Mouse (Mus musculus) testis, adult 2 months (tissue): ENCODE results near the gene Tef. TPM values are rescaled to one million over a fixed set of nuclear protein-coding genes. Genes with fewer than 3 reads are reported as not detected.

Experiments used
- H3K27ac ChIP-seq: fragments of 200-500 bp; 2 replicates; pipeline ENCODE4 v1.5.1; 2012; ENCODE audit warnings: low read depth, low read length; ENCODE audit not compliant: control insufficient read depth, insufficient read depth
- H3K27me3 ChIP-seq: fragments of 200-500 bp; 2 replicates; pipeline ENCODE4 v1.6.1; 2012; ENCODE audit warnings: mild to moderate bottlenecking, low read length, moderate library complexity; ENCODE audit not compliant: control insufficient read depth, insufficient read depth
- H3K36me3 ChIP-seq: fragments of 200-500 bp; 2 replicates; pipeline ENCODE4 v1.6.1; 2012; ENCODE audit warnings: mild to moderate bottlenecking, low read length; ENCODE audit not compliant: control insufficient read depth, insufficient read depth
- H3K4me1 ChIP-seq: fragments of 200-500 bp; 2 replicates; pipeline ENCODE4 v1.6.1; 2012; ENCODE audit warnings: low read length; ENCODE audit not compliant: control insufficient read depth, insufficient read depth
- H3K4me3 ChIP-seq: fragments of 200-500 bp; 2 replicates; pipeline ENCODE4 v1.5.1; 2012; ENCODE audit warnings: low read depth, mild to moderate bottlenecking, low read length, moderate library complexity, mixed read lengths; ENCODE audit not compliant: control insufficient read depth
- CTCF ChIP-seq: fragments of 200-500 bp; IDR thresholded peaks from 2 replicates; pipeline ENCODE4 v1.5.1; 2012; ENCODE audit warnings: low read depth, mild to moderate bottlenecking, inconsistent platforms, low read length, moderate library complexity; ENCODE audit not compliant: control insufficient read depth, insufficient read depth, insufficient replicate concordance
- POLR2A ChIP-seq: fragments of 200-500 bp; IDR thresholded peaks from 2 replicates; pipeline ENCODE4 v1.6.1; 2012; ENCODE audit warnings: low read depth, mild to moderate bottlenecking, inconsistent platforms, low read length, moderate library complexity; ENCODE audit not compliant: control insufficient read depth
- polyA plus RNA-seq: library from polyadenylated mRNA; depleted of rRNA; stranded (reverse); fragments of >200 nt; gene quantifications from 2 replicates; pipeline ENCODE4 v1.2.3, GENCODE M21; 2012

The Tef gene
- polyA plus RNA-seq, 1 experiment = 36.1 TPM

DNA sequence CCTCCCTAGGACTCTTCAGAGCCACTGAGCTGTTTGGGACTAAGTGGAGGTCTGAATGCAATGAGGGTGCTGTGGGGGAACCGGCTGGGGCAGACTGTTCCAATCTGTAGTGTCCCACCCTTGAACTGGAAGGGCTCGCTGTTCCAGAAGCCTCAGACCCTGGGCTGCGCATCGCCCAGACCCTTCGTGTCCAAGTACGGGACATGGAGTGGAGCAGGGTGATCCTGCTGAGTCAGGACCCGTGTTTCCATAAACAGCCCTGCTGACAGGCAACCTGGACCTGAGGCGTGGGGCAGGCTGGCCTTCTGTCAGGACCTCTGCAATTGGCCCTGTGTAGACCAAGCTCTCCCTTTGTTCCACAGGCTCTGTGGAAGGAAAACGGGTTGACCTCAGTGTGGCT is 44.5 kb downstream of the Tef start:
- Histone ChIP-seq H3K36me3 (peaks cover 7% of the 10 kb centered on the region), H3K4me3 (no peak overlapping the region), H3K4me1 (no peaks in the 10 kb centered on the region), H3K27ac (peak overlapping the region; percentile 26; the same call in 1 of the 2 replicates), H3K27me3 (no peaks in the 10 kb centered on the region)
- TF ChIP-seq CTCF = no peak

DNA sequence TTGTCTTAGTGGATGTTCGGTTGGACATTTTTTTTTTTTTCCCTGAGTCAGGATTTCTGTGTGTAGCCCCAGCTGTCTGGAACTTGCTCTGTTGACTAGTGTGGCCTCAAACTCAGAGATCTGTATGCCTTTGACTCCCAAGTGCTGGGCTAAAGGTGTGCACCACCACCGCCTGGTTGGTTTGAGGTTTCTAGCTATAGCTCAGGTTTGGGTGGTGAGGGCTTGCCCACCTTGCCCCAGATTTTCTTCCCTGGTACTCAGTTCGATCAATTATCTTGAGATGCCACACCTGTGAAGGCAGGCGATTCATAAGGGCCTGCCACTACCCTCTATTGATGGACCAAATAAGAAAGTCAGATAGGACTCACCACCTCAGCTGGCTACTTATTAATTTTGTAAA is 44.9 kb downstream of the Tef start:
- H3K4me1 ChIP-seq = no peaks in the 10 kb centered on the region
- H3K4me3 ChIP-seq = no peak overlapping the region
- no peaks in the 10 kb centered on the region for H3K27me3 ChIP-seq
- no peak for TF ChIP-seq POLR2A
- no peak for TF ChIP-seq CTCF
- H3K27ac ChIP-seq = peak overlapping the region; percentile 26; the same call in 1 of the 2 replicates
- peaks cover 7% of the 10 kb centered on the region for H3K36me3 ChIP-seq

DNA sequence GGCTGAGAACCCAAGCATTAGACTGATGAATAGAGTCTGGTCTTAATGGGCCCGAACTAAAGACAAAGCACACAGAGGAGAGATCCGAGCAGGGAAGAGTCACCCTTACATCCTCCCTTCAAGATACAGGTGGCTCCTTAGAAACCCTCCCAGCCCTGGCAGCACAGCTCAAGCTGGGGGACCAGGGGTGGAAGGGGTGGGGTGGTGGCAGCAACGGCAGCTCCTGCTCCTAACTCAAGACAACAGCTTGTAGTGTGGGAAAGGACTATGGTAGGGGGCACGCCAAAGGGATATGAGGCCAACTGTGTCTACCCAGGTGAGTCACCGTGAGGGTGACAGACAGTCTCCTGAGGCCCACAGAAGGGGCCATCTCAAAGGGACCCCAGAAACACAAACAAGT is 45.6 kb downstream of the Tef start:
- no peak for TF ChIP-seq CTCF
- TF ChIP-seq POLR2A = no peak
- no peaks in the 10 kb centered on the region for H3K27me3 ChIP-seq
- peaks cover 7% of the 10 kb centered on the region for H3K36me3 ChIP-seq

DNA sequence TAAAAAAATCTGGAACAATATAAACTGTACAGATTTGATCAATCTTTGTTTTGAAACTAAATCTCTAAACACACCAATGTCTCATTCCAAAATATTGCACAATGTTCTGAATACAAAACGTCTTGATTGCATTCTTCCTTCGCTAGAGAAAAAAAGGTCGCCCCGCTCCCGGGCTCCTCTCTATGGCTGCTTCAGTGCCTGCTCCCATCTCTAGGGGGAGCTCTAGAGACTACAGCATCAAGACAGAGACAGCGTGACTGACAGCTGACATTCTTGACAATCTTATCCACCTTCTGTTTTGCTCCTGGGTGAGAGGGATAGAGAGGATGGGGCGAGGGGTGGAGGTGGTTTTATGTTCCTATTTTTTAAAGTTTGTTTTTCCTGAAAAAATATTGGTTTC is 46.1 kb downstream of the Tef start:
- TF ChIP-seq POLR2A (no peak), CTCF (peak; percentile 27; the same call in 1 of the 2 replicates)
- Histone ChIP-seq H3K4me1 (no peaks in the 10 kb centered on the region), H3K27me3 (no peaks in the 10 kb centered on the region), H3K4me3 (no peak overlapping the region), H3K27ac (no peak overlapping the region), H3K36me3 (peaks cover 7% of the 10 kb centered on the region)

More for the DNA sequence above, 45.6 kb downstream of the Tef start:
- H3K27ac ChIP-seq = no peak overlapping the region
- H3K4me1 ChIP-seq = no peaks in the 10 kb centered on the region
- no peak overlapping the region for H3K4me3 ChIP-seq

DNA sequence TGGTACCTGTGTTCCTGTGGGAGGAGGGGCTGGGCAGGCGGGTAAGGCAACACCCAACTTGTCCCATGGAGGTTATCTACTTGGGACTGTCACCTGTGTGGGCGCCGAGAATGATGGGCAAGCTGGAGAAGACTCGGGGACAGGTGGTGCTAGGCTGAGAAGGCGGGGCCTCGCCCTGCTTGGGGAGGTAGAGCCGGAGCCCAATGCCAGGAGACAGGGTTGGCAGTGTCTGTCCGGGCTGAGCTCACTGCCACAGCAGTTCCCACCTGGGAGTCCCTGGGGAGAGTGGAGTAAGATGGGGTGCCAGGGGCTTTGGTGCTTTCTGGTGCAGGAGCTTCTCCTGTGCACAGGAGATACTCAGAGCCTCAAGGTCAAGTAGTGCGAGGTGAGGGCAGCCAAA is 46.9 kb downstream of the Tef start:
- peaks cover 7% of the 10 kb centered on the region for H3K36me3 ChIP-seq
- no peaks in the 10 kb centered on the region for H3K4me1 ChIP-seq
- H3K27me3 ChIP-seq = no peaks in the 10 kb centered on the region
- H3K4me3 ChIP-seq = no peak overlapping the region
- TF ChIP-seq POLR2A (no peak), CTCF (no peak)
- no peak overlapping the region for H3K27ac ChIP-seq

DNA sequence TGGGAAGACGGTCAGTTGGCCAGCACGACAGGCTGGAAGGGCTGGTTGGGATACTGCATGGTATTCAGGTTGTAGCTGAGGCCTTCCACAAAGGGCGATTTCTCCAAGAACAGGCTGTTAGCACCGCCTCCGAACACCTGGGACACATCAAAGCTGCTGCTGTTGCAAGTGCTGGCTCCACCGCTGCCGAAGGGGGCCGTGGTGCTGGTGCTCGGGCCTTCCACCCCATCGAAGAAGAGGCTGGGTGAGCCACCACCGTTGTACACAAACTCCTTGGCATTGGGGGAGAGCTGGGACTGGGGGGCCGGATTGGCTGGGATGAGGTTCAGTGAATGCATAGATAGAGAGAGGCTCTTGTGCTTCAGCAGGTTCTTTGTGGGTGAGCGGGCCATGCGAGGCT is 48.5 kb downstream of the Tef start:
- peaks cover 2% of the 10 kb centered on the region; the same call in 1 of the 2 replicates for H3K4me1 ChIP-seq
- TF ChIP-seq POLR2A (no peak), CTCF (no peak)
- no peaks in the 10 kb centered on the region for H3K27me3 ChIP-seq
- H3K27ac ChIP-seq = no peak overlapping the region
- peaks cover 7% of the 10 kb centered on the region for H3K36me3 ChIP-seq
- H3K4me3 ChIP-seq = no peak overlapping the region

DNA sequence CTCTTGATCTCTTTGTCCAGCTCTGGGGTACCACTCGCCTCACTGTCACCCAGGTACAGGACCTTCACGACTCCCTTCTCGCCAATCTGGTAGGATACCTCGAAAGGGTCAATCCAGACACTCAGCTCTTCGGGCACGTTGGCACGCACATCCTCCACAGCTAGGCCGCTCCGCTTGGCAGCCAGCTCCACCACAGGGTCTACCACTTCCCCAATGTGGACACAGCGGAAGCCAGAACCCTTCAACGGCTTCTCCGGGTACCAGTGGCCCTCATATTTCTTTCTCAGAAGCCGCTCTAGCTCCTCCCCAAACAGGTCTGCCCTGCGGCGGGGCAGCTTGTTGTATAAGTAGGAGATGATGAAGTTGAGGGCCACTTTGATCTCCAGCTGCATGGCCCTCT is 49.2 kb downstream of the Tef start:
- H3K27ac ChIP-seq = no peak overlapping the region
- no peak overlapping the region for H3K4me3 ChIP-seq
- H3K27me3 ChIP-seq = no peaks in the 10 kb centered on the region
- TF ChIP-seq POLR2A (no peak), CTCF (no peak)
- peaks cover 9% of the 10 kb centered on the region for H3K4me1 ChIP-seq
- peaks cover 7% of the 10 kb centered on the region for H3K36me3 ChIP-seq

DNA sequence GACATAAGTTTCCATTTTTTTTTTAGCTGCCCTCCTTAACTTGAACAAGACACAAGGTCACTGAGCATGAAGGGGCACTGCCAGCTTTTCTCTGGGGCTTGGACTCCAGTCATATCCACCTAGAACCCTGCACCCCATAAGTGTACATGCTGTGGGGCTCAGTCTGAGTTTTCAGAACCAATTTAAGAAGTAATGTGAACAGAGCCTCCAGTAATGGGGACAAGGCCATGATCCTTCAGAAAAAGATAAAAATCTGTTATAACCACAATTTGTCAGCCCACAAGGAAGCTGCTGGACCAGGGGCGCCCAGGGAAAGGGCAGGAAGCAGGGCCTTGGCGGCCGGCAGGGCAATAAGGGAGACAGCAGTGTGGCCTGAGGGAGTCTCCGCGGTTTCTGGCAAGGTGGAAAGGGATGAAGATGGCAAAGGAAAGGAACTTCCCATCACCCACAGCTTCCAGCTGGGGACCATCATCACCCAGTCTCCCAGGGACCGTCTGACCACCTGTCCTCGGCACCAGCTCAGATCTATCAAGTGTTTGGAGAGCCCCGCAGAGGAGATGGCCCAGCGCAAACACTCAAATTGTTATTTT is 50.3 kb downstream of the Tef start:
- no peak for TF ChIP-seq POLR2A
- no peak for TF ChIP-seq CTCF
- Histone ChIP-seq H3K4me1 (peaks cover 16% of the 10 kb centered on the region), H3K27me3 (no peaks in the 10 kb centered on the region), H3K36me3 (peaks cover 7% of the 10 kb centered on the region), H3K27ac (no peak overlapping the region), H3K4me3 (no peak overlapping the region)

DNA sequence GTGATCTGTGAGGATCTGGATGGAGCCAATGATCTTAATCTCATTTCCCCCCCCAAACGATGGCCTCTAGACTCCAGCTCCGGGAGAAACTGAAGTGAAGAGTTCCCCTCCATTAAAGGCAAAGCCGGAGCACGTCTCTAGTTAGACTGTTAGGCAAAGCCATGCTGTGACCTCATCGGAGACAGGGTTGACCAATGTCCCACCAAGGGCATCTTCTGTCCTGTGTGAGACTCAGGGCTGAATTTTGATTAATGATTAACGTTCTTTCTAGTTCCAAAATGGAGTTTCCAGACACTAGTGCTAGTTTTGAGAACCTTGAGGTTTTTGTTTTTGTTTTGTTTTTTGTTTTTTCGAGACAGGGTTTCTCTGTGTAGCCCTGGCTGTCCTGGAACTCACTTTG is 50.9 kb downstream of the Tef start:
- Histone ChIP-seq H3K4me3 (no peak overlapping the region), H3K27ac (no peak overlapping the region), H3K36me3 (peaks cover 7% of the 10 kb centered on the region), H3K4me1 (peaks cover 16% of the 10 kb centered on the region), H3K27me3 (no peaks in the 10 kb centered on the region)
- TF ChIP-seq CTCF (no peak), POLR2A (no peak)
